Mouse (Mus musculus) CH12.LX (cell line): Measurements from ENCODE around the gene Gnaz. TPM values are rescaled to one million over a fixed set of nuclear protein-coding genes. Genes with fewer than 3 reads are reported as not detected.
A peak's percentile ranks its signal among the peaks of the same experiment; 100 is the strongest.

Experiments used
- DNase-seq: peaks from one replicate; pipeline ENCODE4 v3.0.0-alpha.2; 2013; ENCODE audit errors: extremely low read depth
- H3K27ac ChIP-seq: 2 replicates; pipeline ENCODE4 v1.5.1; 2012; ENCODE audit warnings: low read depth, mild to moderate bottlenecking, control low read depth, moderate library complexity; ENCODE audit not compliant: insufficient read depth
- H3K27me3 ChIP-seq: replicated peaks from 2 replicates; pipeline ENCODE3; 2012; ENCODE audit warnings: inconsistent platforms
- H3K36me3 ChIP-seq, 2 experiments: replicated peaks in 1 of 2; 2 replicates each; pipeline versions ENCODE3 to v1.6.1; 2012; ENCODE audit warnings: inconsistent platforms in 1 of 2, low read length in 1 of 2, mild to moderate bottlenecking in 1 of 2, mixed read lengths in 1 of 2, moderate library complexity in 1 of 2; ENCODE audit not compliant: control insufficient read depth in 1 of 2, insufficient read depth in 1 of 2
- H3K4me1 ChIP-seq, 2 experiments: 2 replicates each; pipeline ENCODE4 v1.6.1; 2012; ENCODE audit warnings: inconsistent platforms in 1 of 2, moderate library complexity in 1 of 2; ENCODE audit not compliant: insufficient read depth in 2 of 2, control insufficient read depth in 1 of 2
- H3K4me2 ChIP-seq: 2 replicates; pipeline ENCODE4 v1.6.1; 2012; ENCODE audit warnings: low read depth, mild to moderate bottlenecking, control low read depth; ENCODE audit not compliant: poor library complexity, insufficient read depth, severe bottlenecking
- H3K4me3 ChIP-seq, 3 experiments: fragments of 150-350 bp in 1 of 3; sonication (generic) in 1 of 3; replicated peaks in 1 of 3; 2 replicates each; pipeline versions ENCODE3 to v1.5.1; 2011 to 2012; ENCODE audit warnings: low read depth in 2 of 3, low read length in 2 of 3, mild to moderate bottlenecking in 2 of 3, moderate library complexity in 2 of 3, control low read depth in 1 of 3, improper control_type of control experiment in 1 of 3, inconsistent platforms in 1 of 3, mixed read lengths in 1 of 3; ENCODE audit not compliant: poor library complexity in 1 of 3
- H3K79me2 ChIP-seq: replicated peaks from 2 replicates; pipeline ENCODE4 v1.6.1; 2012; ENCODE audit warnings: mild to moderate bottlenecking, moderate library complexity; ENCODE audit not compliant: control insufficient read depth, poor library complexity, insufficient read depth, severe bottlenecking; ENCODE audit errors: extremely low read depth
- H3K9ac ChIP-seq: 2 replicates; pipeline ENCODE4 v1.6.1; 2012; ENCODE audit warnings: low read depth, mild to moderate bottlenecking, control low read depth, moderate library complexity; ENCODE audit not compliant: insufficient read depth
- H3K9me3 ChIP-seq: replicated peaks from 2 replicates; pipeline ENCODE3; 2012; ENCODE audit warnings: low read length, inconsistent platforms, mixed read lengths
- CHD2 ChIP-seq: IDR thresholded peaks from 2 replicates; pipeline ENCODE4 v1.6.1; 2011; ENCODE audit warnings: low read length, improper control_type of control experiment
- CTCF ChIP-seq, 2 experiments: IDR thresholded peaks in 1 of 2; conservative IDR thresholded peaks in 1 of 2; 2 replicates each; pipeline ENCODE4 v1.5.1; 2011 to 2012; ENCODE audit warnings: low read depth in 2 of 2, low read length in 2 of 2, improper control_type of control experiment in 1 of 2, inconsistent platforms in 1 of 2, mild to moderate bottlenecking in 1 of 2, moderate library complexity in 1 of 2
- E2F4 ChIP-seq: IDR thresholded peaks from 2 replicates; pipeline ENCODE4 v1.6.1; 2011; ENCODE audit warnings: low read depth, low read length, improper control_type of control experiment; ENCODE audit not compliant: insufficient replicate concordance
- ELF1 ChIP-seq: IDR thresholded peaks from 2 replicates; pipeline ENCODE4 v1.6.1; 2014; ENCODE audit warnings: low read depth, mild to moderate bottlenecking, inconsistent platforms, low read length, improper control_type of control experiment
- EP300 ChIP-seq: IDR thresholded peaks from 2 replicates; pipeline ENCODE4 v1.6.1; 2011; ENCODE audit warnings: low read length, improper control_type of control experiment
- GABPA ChIP-seq: IDR thresholded peaks from 2 replicates; pipeline ENCODE4 v1.6.1; 2012; ENCODE audit warnings: low read depth, low read length, improper control_type of control experiment, inconsistent platforms; ENCODE audit not compliant: insufficient replicate concordance
- HCFC1 ChIP-seq: IDR thresholded peaks from 2 replicates; pipeline ENCODE4 v1.6.1; 2012; ENCODE audit warnings: low read depth, mild to moderate bottlenecking, inconsistent platforms, low read length, improper control_type of control experiment
- IRF4 ChIP-seq: IDR thresholded peaks from 2 replicates; pipeline ENCODE4 v1.6.1; 2014; ENCODE audit warnings: low read depth, mild to moderate bottlenecking, inconsistent platforms, low read length, improper control_type of control experiment
- JUND ChIP-seq: conservative IDR thresholded peaks from 2 replicates; pipeline ENCODE4 v1.6.1; 2011; ENCODE audit warnings: low read depth, low read length, improper control_type of control experiment
- KAT2A ChIP-seq: IDR thresholded peaks from 2 replicates; pipeline ENCODE4 v1.6.1; 2012; ENCODE audit warnings: low read length, improper control_type of control experiment, inconsistent platforms; ENCODE audit not compliant: insufficient replicate concordance
- MAX ChIP-seq: IDR thresholded peaks from 2 replicates; pipeline ENCODE4 v1.6.1; 2011; ENCODE audit warnings: low read length, improper control_type of control experiment
- MEF2A ChIP-seq: IDR thresholded peaks from 2 replicates; pipeline ENCODE4 v1.6.1; 2014; ENCODE audit warnings: low read depth, mild to moderate bottlenecking, inconsistent platforms, low read length, improper control_type of control experiment, borderline replicate concordance
- NELFE ChIP-seq: IDR thresholded peaks from 2 replicates; pipeline ENCODE4 v1.6.1; 2011; ENCODE audit warnings: low read depth, low read length, improper control_type of control experiment
- NRF1 ChIP-seq: IDR thresholded peaks from 2 replicates; pipeline ENCODE4 v1.6.1; 2014; ENCODE audit warnings: low read depth, mild to moderate bottlenecking, inconsistent platforms, low read length, improper control_type of control experiment, moderate library complexity
- PAX5 ChIP-seq: IDR thresholded peaks from 2 replicates; pipeline ENCODE4 v1.6.1; 2012; ENCODE audit warnings: low read length, inconsistent platforms, mixed read lengths
- POLR2A ChIP-seq: IDR thresholded peaks from 2 replicates; pipeline ENCODE4 v1.6.1; 2011; ENCODE audit warnings: low read depth, mild to moderate bottlenecking, improper control_type of control experiment, low read length
- RCOR1 ChIP-seq: conservative IDR thresholded peaks from 2 replicates; pipeline ENCODE4 v1.6.1; 2012; ENCODE audit warnings: low read depth, mild to moderate bottlenecking, inconsistent platforms, low read length, improper control_type of control experiment
- SMC3 ChIP-seq: IDR thresholded peaks from 2 replicates; pipeline ENCODE4 v1.6.1; 2011; ENCODE audit warnings: low read depth, low read length, improper control_type of control experiment
- TBP ChIP-seq: conservative IDR thresholded peaks from 2 replicates; pipeline ENCODE4 v1.6.1; 2011; ENCODE audit warnings: low read depth, low read length, improper control_type of control experiment
- TCF12 ChIP-seq: IDR thresholded peaks from 2 replicates; pipeline ENCODE4 v1.6.1; 2014; ENCODE audit warnings: low read depth, mild to moderate bottlenecking, inconsistent platforms, low read length, improper control_type of control experiment
- UBTF ChIP-seq: IDR thresholded peaks from 2 replicates; pipeline ENCODE4 v1.6.1; 2012; ENCODE audit warnings: low read depth, mild to moderate bottlenecking, inconsistent platforms, low read length, improper control_type of control experiment, moderate library complexity
- USF1 ChIP-seq: IDR thresholded peaks from 2 replicates; pipeline ENCODE4 v1.6.1; 2014; ENCODE audit warnings: low read depth, mild to moderate bottlenecking, inconsistent platforms, low read length, improper control_type of control experiment
- USF2 ChIP-seq: conservative IDR thresholded peaks from 2 replicates; pipeline ENCODE4 v1.6.1; 2011; ENCODE audit warnings: low read depth, low read length, improper control_type of control experiment
- ZKSCAN1 ChIP-seq: IDR thresholded peaks from 2 replicates; pipeline ENCODE4 v1.6.1; 2012; ENCODE audit warnings: low read depth, inconsistent platforms, low read length, improper control_type of control experiment, borderline replicate concordance
- ZMIZ1 ChIP-seq: IDR thresholded peaks from 2 replicates; pipeline ENCODE4 v1.6.1; 2012; ENCODE audit warnings: low read depth, mild to moderate bottlenecking, inconsistent platforms, low read length, improper control_type of control experiment
- ZNF384 ChIP-seq: IDR thresholded peaks from 2 replicates; pipeline ENCODE4 v1.6.1; 2012; ENCODE audit warnings: low read depth, low read length, improper control_type of control experiment, inconsistent platforms
- dilution Hi-C: fragments of 300-500 bp; cut with MboI; formaldehyde crosslinking; loops from 2 replicates; pipeline ENCODE4 v1.14.3; 2020; ENCODE audit warnings: low sequenced_read_pairs; ENCODE audit not compliant: extremely low pct_unique_long_range_greater_than_20kb, extremely low pct_ligation_motif_present
- in situ Hi-C: fragments of 300-500 bp; cut with MboI; formaldehyde crosslinking; loops from 3 replicates; pipeline ENCODE4 v1.14.3; 2019; ENCODE audit warnings: low sequenced_read_pairs, low pct_ligation_motif_present, low pct_unique_long_range_greater_than_20kb, mixed read lengths
- polyA plus RNA-seq: library from polyadenylated mRNA; unstranded; fragments of >175 nt; gene quantifications from 2 replicates; pipeline ENCODE4 v1.2.1, GENCODE M21; 2012; ENCODE audit warnings: low read depth; ENCODE audit not compliant: insufficient read length
- total RNA-seq, 2 experiments: library from RNA; depleted of rRNA; stranded (reverse); fragments of 300-350 nt in 1 of 2; fragments of >200 nt in 1 of 2; gene quantifications; 2 replicates each; pipeline ENCODE4 v1.2.3; 2012 to 2014

Gnaz gene
- total and polyA plus RNA-seq, 3 experiments = 2.7 to 36.9 (median 5.5) TPM

DNA sequence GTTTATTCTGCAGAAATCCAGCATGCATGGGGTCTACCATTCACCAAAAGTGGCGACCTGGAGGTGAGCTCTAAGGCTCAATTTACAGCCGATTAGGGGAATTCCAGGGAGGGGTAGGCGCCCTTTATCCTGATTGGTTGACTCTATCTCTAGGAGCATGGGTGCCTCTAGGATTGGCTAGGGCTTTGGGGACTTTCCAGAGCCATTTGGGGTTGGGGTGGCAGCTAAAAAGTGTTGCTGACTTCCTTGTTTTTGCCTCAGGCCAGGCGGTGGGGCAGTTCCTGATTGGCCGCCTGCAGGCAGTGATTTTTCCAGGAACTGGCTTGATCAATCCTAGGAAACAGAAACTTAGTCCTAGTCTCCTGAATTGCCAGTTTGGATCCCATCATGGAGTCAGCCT lies 47.7 kb upstream of the Gnaz start:
- in situ Hi-C loops = no loop called here
- TF ChIP-seq ZNF384 (no peak), NELFE (no peak), TCF12 (0 out of 2 replicates have a peak, but pooled peaks have one; percentile 29), ELF1 (peak; percentile 85), TBP (peak; percentile 89), KAT2A (no peak), RCOR1 (no peak), EP300 (no peak), USF1 (no peak), ZMIZ1 (peak; percentile 93), JUND (no peak; the same call in 1 of the 2 replicates), HCFC1 (peak; percentile 15; the same call in 1 of the 2 replicates), ZKSCAN1 (no peak), E2F4 (no peak), UBTF (no peak), POLR2A (peak; percentile 76), CHD2 (no peak), MEF2A (no peak), IRF4 (no peak), USF2 (no peak), SMC3 (no peak), GABPA (no peak), MAX (no peak), PAX5 (no peak), NRF1 (no peak), CTCF (conservative IDR thresholded peaks at IDR 0.05 in 1 of 2, IDR thresholded peaks at IDR 0.05 in 1 of 2; ENCODE audit: low read depth in 2 of 2, low read length in 2 of 2) (no peak)
- peak overlapping the region; percentile 29; the same call in 1 of the 2 replicates for H3K4me2 ChIP-seq
- no peak overlapping the region for H3K9ac ChIP-seq
- no peaks in the 10 kb centered on the region for H3K36me3 ChIP-seq
- no peaks in the 10 kb centered on the region for H3K79me2 ChIP-seq
- peak overlapping the region in 1 of 3 experiments; percentile 25 for H3K4me3 ChIP-seq
- H3K27me3 ChIP-seq = peaks cover 2% of the 10 kb centered on the region
- DNase-seq = peak; percentile 82
- no peak overlapping the region for H3K27ac ChIP-seq
- no peaks in the 10 kb centered on the region for H3K9me3 ChIP-seq
- peaks cover 26 to 38% of the 10 kb centered on the region in 2 experiments for H3K4me1 ChIP-seq
- dilution Hi-C loops = no loop called here
